Mouse (Mus musculus): ENCODE measurements around the gene Phox2a.

Gene Phox2a

GRCm38 (mm10) chr7:101837606-101838471 lies 19.7 kb downstream of the Phox2a start, which contains the start of gene Inppl1:
TSS of gene Inppl1 (minus strand) at chr7:101838229.
- peak; percentile 85 for DNase-seq (ENCODE audit: low read depth, low spot score)

GRCm38 (mm10) chr7:101844186-101844585 lies 26.1 kb downstream of the Phox2a start:
- no peak for DNase-seq (ENCODE audit: low read depth, low spot score)

GRCm38 (mm10) chr7:101847934-101848333 lies 29.8 kb downstream of the Phox2a start:
- no peak for DNase-seq (ENCODE audit: low read depth, low spot score)

- no peak for DNase-seq (ENCODE audit: low read depth, low spot score)
These were observed 33.6 kb downstream of the Phox2a start for GRCm38 (mm10) chr7:101851689-101852088.

GRCm38 (mm10) chr7:101852846-101853245 lies 34.7 kb downstream of the Phox2a start:
- DNase-seq (ENCODE audit: low read depth, low spot score): no peak

GRCm38 (mm10) chr7:101853816-101854215 lies 35.7 kb downstream of the Phox2a start:
- no peak for DNase-seq (ENCODE audit: low read depth, low spot score)

GRCm38 (mm10) chr7:101857094-101857493 lies 39.0 kb downstream of the Phox2a start, which contains the start of gene Folr2:
TSS of gene Folr2 (minus strand) at chr7:101857194.
- DNase-seq (ENCODE audit: low read depth, low spot score): no peak

- no peak for DNase-seq (ENCODE audit: low read depth, low spot score)
These were observed 40.2 kb downstream of the Phox2a start for GRCm38 (mm10) chr7:101858362-101858761.

GRCm38 (mm10) chr7:101860978-101861377 lies 42.9 kb downstream of the Phox2a start:
- no peak for DNase-seq (ENCODE audit: low read depth, low spot score)

- DNase-seq (ENCODE audit: low read depth, low spot score): no peak
These were observed 44.2 kb downstream of the Phox2a start for GRCm38 (mm10) chr7:101862291-101862690.

- no peak for DNase-seq (ENCODE audit: low read depth, low spot score)
These were observed 45.3 kb downstream of the Phox2a start, which contains the start of gene Anapc15 for GRCm38 (mm10) chr7:101863415-101863814. TSS of gene Anapc15 (plus strand) at chr7:101863715.

GRCm38 (mm10) chr7:101866491-101867265 lies 48.6 kb downstream of the Phox2a start:
- no peak for DNase-seq (ENCODE audit: low read depth, low spot score)

- DNase-seq (ENCODE audit: low read depth, low spot score): no peak
These were observed 49.4 kb downstream of the Phox2a start for GRCm38 (mm10) chr7:101867482-101867881.

GRCm38 (mm10) chr7:101868241-101869162 lies 50.4 kb downstream of the Phox2a start:
- DNase-seq (ENCODE audit: low read depth, low spot score): no peak

- no peak for DNase-seq (ENCODE audit: low read depth, low spot score)
These were observed 51.0 kb downstream of the Phox2a start for GRCm38 (mm10) chr7:101869163-101869500.

GRCm38 (mm10) chr7:101870629-101871028 lies 52.5 kb downstream of the Phox2a start, which contains the start of gene Folr1:
TSS of gene Folr1 (minus strand) at chr7:101870788.
- DNase-seq (ENCODE audit: low read depth, low spot score): no peak

- no peak for DNase-seq (ENCODE audit: low read depth, low spot score)
These were observed 53.2 kb downstream of the Phox2a start for GRCm38 (mm10) chr7:101871296-101871695.
